Mouse (Mus musculus) lung, embryonic 14.5 days (tissue): ENCODE data around the gene Slit3. TPM values are rescaled to one million over a fixed set of nuclear protein-coding genes. Genes with fewer than 3 reads are reported as not detected.

Experiments
- ATAC-seq: fragments of 200-750 bp; cut with Nextera tagmentation; 2 replicates; pipeline ENCODE4 v1.8.0; 2017; ENCODE audit warnings: mild to moderate bottlenecking, moderate TSS enrichment, moderate library complexity; ENCODE audit not compliant: insufficient read depth
- DNase-seq: peaks from one replicate; pipeline ENCODE4 v3.0.0-alpha.2; 2015
- H3K27ac ChIP-seq: fragments of 300-500 bp; sonication (generic); 2 replicates; pipeline ENCODE4 v1.5.1; 2014; ENCODE audit warnings: low read depth, mild to moderate bottlenecking, moderate library complexity
- H3K27me3 ChIP-seq: fragments of 300-500 bp; sonication (generic); 2 replicates; pipeline ENCODE4 v1.6.1; 2014; ENCODE audit warnings: low read length, control low read depth; ENCODE audit not compliant: insufficient read depth
- H3K36me3 ChIP-seq: fragments of 300-500 bp; sonication (generic); 2 replicates; pipeline ENCODE4 v1.6.1; 2014; ENCODE audit warnings: control low read depth; ENCODE audit not compliant: insufficient read depth
- H3K4me1 ChIP-seq: fragments of 300-500 bp; sonication (generic); 2 replicates; pipeline ENCODE4 v1.6.1; 2014; ENCODE audit warnings: antibody characterized with exemption, control low read depth; ENCODE audit not compliant: insufficient read depth
- H3K4me2 ChIP-seq: fragments of 300-500 bp; sonication (generic); 2 replicates; pipeline ENCODE4 v1.6.1; 2014; ENCODE audit warnings: mild to moderate bottlenecking
- H3K4me3 ChIP-seq: fragments of 300-500 bp; sonication (generic); 2 replicates; pipeline ENCODE4 v1.5.1; 2014; ENCODE audit warnings: low read depth, low read length
- H3K9ac ChIP-seq: fragments of 300-500 bp; sonication (generic); 2 replicates; pipeline ENCODE4 v1.6.1; 2014
- H3K9me3 ChIP-seq: fragments of 300-500 bp; sonication (generic); 2 replicates; pipeline ENCODE4 v1.6.1; 2016; ENCODE audit warnings: low read depth, low read length, control low read depth
- CTCF ChIP-seq: IDR thresholded peaks from 2 replicates; pipeline ENCODE4 v1.5.1; 2016; ENCODE audit warnings: antibody characterized with exemption, low read depth
- WGBS: fragments of 180-500 bp; shearing (Covaris S2); extraction: QIAGEN DNeasy Blood & Tissue Kit; methylation state at CpG from one replicate; pipeline ENCODE4 v1.1.7; 2014; 5-methylcytosine and 5-hydroxymethylcytosine counted together
- polyA plus RNA-seq: library from polyadenylated mRNA; unstranded; fragments of >200 nt; fragmentation: Nextera tagmentation; extraction: Ambion mirVana; gene quantifications from 2 replicates; pipeline ENCODE4 v1.2.1, GENCODE M21; 2014

Gene Slit3
- polyA plus RNA-seq, 1 experiment from 2014 or later, result 37.3 TPM

DNA sequence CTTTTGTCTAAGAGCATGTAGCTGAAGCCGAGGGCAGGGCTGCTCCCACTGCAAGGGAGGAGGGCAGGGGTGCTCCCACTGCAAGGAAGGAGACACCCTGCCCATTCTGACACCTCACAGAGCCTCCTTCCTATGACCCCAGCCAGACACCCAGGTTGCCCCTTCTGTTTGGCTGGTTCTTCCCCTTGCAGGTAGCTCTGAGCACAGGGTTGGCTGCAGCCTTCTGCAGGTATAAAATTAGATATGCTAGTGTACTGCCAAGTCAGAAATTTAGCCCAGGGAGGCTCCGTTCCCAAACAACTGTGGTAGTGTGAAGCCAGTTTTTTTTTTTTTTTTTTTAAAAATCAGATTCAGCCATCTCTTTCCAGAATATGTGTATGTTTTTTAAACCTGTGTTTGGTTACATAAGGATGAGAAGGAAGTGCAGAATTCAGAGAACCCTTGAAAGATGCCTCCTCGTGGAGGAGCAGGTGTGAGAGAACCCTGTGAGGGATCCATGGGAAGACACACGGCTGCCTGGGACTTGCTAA is 39.7 kb downstream of the Slit3 start:
- H3K4me2 ChIP-seq, result no peak overlapping the region
- no peak for DNase-seq
- H3K9ac ChIP-seq, result no peak overlapping the region
- no peaks in the 10 kb centered on the region for H3K27me3 ChIP-seq
- no peaks in the 10 kb centered on the region for H3K9me3 ChIP-seq
- no peak for TF ChIP-seq CTCF
- no peak overlapping the region for H3K4me3 ChIP-seq
- no peaks in the 10 kb centered on the region for H3K4me1 ChIP-seq
- no peak for ATAC-seq
- no peak overlapping the region for H3K27ac ChIP-seq
- H3K36me3 ChIP-seq, result no peaks in the 10 kb centered on the region
- 68% methylated on average over 4 of the region's 4 CpGs for WGBS

GRCm38 (mm10) chr11:35163396-35163795 is 42.4 kb downstream of the Slit3 start:
- no peak overlapping the region for H3K9ac ChIP-seq
- H3K4me3 ChIP-seq, result no peak overlapping the region
- no peaks in the 10 kb centered on the region for H3K9me3 ChIP-seq
- ATAC-seq (no peak), DNase-seq (no peak)
- no peak overlapping the region for H3K4me2 ChIP-seq
- no peak overlapping the region for H3K27ac ChIP-seq
- TF ChIP-seq CTCF, result no peak
- H3K36me3 ChIP-seq, result no peaks in the 10 kb centered on the region
- 94% methylated on average over 3 of the region's 3 CpGs for WGBS
- no peaks in the 10 kb centered on the region for H3K27me3 ChIP-seq
- no peaks in the 10 kb centered on the region for H3K4me1 ChIP-seq

DNA sequence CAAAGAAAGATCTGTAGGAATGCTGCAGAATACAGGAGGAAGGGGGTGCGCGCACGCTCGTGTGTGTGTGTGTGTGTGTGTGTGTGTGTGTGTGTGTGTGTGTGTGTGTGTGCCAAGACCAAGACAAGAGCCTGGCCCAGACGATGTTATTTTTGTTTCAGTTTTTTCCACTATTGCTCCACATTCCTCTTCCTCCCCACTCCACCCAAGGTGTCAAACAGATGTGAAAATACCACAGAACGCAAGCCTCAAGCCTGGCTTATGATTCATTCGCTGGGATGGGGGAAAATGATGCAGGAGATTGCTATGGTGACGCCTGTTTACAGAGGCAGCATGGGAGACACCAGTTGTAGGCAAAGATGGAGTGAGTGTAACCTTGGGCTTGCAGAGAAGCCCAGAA is 46.2 kb downstream of the Slit3 start:
- ATAC-seq (no peak), DNase-seq (no peak)
- no peaks in the 10 kb centered on the region for H3K27me3 ChIP-seq
- no peaks in the 10 kb centered on the region for H3K9me3 ChIP-seq
- H3K27ac ChIP-seq, result no peak overlapping the region
- no peak overlapping the region for H3K4me2 ChIP-seq
- 70% methylated on average over 8 of the region's 8 CpGs for WGBS
- no peaks in the 10 kb centered on the region for H3K4me1 ChIP-seq
- TF ChIP-seq CTCF, result no peak
- 0 out of 2 replicates have a peak, but pooled peaks cover 5% of the 10 kb centered on the region for H3K36me3 ChIP-seq
- no peak overlapping the region for H3K9ac ChIP-seq
- H3K4me3 ChIP-seq, result no peak overlapping the region

DNA sequence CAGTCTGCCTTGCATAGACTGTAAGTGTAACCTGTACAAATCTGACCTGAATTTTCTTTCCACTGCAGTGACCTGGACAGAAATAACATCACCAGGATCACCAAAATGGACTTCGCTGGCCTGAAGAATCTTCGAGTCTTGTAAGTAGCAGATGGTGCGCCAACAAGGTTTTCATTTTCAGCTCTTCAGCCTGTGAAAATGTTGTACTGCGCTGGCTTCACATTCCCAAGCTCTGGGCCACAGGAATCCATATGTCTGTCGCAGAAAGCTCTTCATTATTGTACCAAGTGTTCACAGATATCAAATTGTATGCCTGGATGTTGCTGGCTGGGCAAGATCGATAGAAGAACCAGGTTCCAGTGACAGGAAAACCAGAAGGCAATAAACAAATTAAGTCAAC is 50.5 kb downstream of the Slit3 start:
- no peak overlapping the region for H3K4me2 ChIP-seq
- no peak overlapping the region for H3K4me3 ChIP-seq
- H3K4me1 ChIP-seq, result no peaks in the 10 kb centered on the region
- H3K27me3 ChIP-seq, result no peaks in the 10 kb centered on the region
- H3K9ac ChIP-seq, result no peak overlapping the region
- ATAC-seq (no peak), DNase-seq (no peak)
- no peaks in the 10 kb centered on the region for H3K9me3 ChIP-seq
- H3K27ac ChIP-seq, result no peak overlapping the region
- TF ChIP-seq CTCF, result no peak
- 0 out of 2 replicates have a peak, but pooled peaks cover 10% of the 10 kb centered on the region for H3K36me3 ChIP-seq
- WGBS, result 88% methylated on average over 6 of the region's 6 CpGs

DNA sequence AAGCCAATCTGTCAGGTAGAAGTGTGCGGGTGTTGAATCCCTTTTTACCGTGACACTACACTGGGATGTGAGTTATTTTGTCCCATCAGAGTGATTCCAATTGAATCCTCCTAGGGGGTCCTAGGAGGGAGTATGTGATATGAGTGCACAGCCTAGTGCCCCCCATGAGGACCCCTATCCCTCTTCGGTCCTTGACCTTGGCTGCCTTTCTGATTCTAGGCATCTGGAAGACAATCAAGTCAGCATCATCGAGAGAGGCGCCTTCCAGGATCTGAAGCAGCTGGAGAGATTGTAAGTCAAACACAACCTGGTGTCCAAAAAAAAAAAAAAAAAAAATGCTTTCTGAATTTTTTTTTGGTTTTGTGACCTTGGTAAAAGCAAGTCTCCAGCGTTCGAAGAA is 56.5 kb downstream of the Slit3 start:
- no peak overlapping the region for H3K4me2 ChIP-seq
- peak; percentile 77 for DNase-seq

DNA sequence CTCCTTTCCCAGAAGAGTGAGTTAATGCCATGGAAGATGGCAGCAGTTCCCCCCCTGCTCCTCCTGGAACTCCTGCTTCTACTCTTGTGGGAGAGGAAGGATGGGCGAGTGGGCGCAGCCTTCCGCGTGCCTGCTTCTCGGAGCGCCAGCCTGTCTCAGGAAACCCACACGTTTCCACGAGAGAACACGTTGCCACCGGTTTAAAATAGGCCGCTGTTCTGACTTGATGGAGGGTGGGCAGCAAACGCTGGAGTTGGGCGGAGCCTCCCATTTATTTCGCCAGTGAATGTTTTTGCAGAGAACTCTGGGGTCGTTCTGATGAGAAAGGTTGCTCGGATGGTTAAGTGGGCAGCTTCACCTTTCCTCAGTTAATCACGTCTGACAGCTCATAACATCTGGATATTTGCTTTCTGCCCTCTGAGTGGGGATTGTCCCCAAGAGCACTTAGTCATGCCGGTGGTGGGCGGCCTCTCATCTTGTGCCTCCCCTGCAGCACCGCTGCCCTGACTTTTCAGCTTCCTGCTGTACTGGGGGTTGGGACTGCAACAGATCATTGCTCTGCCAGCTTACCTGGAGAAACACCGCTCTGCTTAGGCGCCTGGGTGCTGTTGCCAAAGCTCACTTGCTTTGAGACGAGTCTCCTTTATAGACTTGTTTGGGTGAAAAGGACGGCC is 57.3 kb downstream of the Slit3 start:
- H3K9ac ChIP-seq, result no peak overlapping the region
- ATAC-seq, result no peak
- H3K27ac ChIP-seq, result no peak overlapping the region
- no peak overlapping the region for H3K4me3 ChIP-seq
- 37% methylated on average over 24 of the region's 24 CpGs for WGBS
- peak; percentile 17 for DNase-seq
- no peaks in the 10 kb centered on the region for H3K27me3 ChIP-seq
- no peaks in the 10 kb centered on the region for H3K36me3 ChIP-seq
- TF ChIP-seq CTCF, result no peak
- peaks cover 6% of the 10 kb centered on the region; the same call in 1 of the 2 replicates for H3K4me1 ChIP-seq
- no peaks in the 10 kb centered on the region for H3K9me3 ChIP-seq
- peak overlapping the region; percentile 7 for H3K4me2 ChIP-seq

More for the DNA sequence above, 56.5 kb downstream of the Slit3 start:
- Histone ChIP-seq H3K4me1 (peaks cover 6% of the 10 kb centered on the region; the same call in 1 of the 2 replicates), H3K27me3 (no peaks in the 10 kb centered on the region), H3K36me3 (0 out of 2 replicates have a peak, but pooled peaks cover 1% of the 10 kb centered on the region), H3K27ac (no peak overlapping the region), H3K4me3 (no peak overlapping the region), H3K9ac (no peak overlapping the region), H3K9me3 (no peaks in the 10 kb centered on the region)
- no peak for ATAC-seq
- 57% methylated on average over 7 of the region's 7 CpGs for WGBS
- no peak for TF ChIP-seq CTCF

GRCm38 (mm10) chr11:35179305-35179704 is 58.3 kb downstream of the Slit3 start:
- no peak for TF ChIP-seq CTCF

More at GRCm38 (mm10) chr11:35179305-35179704, 58.3 kb downstream of the Slit3 start:
- Histone ChIP-seq H3K27me3 (no peaks in the 10 kb centered on the region), H3K4me1 (peaks cover 6% of the 10 kb centered on the region; the same call in 1 of the 2 replicates), H3K4me3 (no peak overlapping the region), H3K27ac (no peak overlapping the region), H3K9me3 (no peaks in the 10 kb centered on the region), H3K9ac (no peak overlapping the region), H3K4me2 (no peak overlapping the region), H3K36me3 (no peaks in the 10 kb centered on the region)
- 57% methylated on average over 8 of the region's 8 CpGs for WGBS
- no peak for ATAC-seq
- DNase-seq, result no peak
